Mouse (Mus musculus) lung, adult 18-20 months (tissue): ENCODE data around the gene Sobp.

Experiments
- DNase-seq, 2 experiments: peaks; one replicate each; pipeline ENCODE4 v3.0.0; 2022; ENCODE audit warnings: mixed read lengths in 2 of 2

Sobp gene

DNA sequence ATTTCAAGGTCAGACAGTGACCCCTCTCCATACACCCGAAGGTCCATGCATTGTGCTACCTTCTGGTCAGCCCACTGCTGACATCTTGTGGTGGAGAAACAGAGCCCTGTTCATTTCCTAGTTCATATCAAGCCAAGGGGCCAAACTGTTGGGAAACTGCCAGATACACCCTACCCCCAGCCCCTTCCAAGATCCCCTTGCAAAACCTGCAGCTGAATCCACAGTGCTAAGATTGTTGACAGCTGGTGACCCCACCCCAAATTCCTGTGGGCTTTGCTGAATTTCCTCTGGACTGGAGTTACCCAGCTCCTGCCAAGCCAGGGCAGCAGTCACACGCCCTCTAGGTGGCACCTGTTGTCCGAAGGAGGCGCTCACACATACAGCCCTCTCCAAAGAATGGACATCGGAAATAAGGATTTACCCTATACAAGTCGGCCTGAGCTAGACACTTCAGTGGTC lies 186.7 kb downstream of the Sobp start:
- peak; percentile 45 to 56 for DNase-seq

DNA sequence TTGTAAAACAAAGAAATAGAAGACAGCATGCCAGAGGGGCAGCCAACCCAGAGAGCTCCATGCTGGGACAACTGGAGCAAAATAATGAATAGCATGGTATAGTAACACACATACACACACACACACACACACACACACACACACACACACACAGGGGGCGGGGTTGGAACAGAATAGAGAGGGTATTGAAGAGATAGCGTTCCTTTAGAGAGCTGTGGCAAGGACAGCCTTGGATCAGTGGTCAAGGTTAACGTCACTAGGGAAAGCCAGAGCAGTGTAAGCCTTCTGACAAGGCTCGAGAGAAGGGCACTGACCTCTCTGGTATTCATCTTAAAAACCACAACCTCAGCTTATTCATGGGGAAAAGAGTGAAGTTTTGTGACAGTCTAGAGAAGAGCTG lies 189.4 kb downstream of the Sobp start:
- DNase-seq: no peak

DNA sequence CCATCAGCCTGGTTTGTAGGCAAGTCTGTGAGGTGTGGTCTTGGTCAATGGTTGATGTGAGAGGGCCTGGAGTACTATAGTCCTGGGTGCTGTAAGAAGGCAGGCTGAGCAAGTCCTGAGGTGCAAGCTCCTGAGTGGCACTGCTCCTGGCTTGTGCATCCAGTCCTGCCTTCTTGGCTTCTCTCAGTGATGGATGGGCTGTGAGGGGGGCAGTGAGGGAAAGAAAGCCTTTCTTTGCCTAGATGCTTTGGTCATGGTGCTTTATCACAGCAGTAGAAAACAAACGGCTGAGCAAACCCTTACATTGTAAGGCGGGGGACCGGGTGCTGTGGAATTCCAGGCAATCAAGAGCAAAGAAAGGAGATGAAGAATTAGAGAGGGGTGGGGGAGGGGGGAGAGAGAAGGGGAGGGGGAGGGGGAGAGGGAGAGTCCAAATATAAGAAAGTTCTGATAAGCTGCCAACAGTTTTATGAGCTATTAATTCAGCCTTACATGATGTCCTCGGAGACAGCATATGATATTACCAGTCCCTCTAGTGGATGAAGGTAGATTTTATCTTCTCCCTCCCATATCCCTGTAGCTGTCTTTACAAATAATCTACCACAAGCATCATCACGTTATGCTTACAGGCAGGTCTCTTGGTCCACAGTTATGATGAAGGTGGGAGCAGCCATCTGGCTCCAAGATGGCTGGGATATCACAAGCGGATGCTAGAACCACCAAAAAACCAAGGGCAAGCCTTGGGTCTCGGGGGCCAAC lies 193.2 kb downstream of the Sobp start:
- no peak for DNase-seq

DNA sequence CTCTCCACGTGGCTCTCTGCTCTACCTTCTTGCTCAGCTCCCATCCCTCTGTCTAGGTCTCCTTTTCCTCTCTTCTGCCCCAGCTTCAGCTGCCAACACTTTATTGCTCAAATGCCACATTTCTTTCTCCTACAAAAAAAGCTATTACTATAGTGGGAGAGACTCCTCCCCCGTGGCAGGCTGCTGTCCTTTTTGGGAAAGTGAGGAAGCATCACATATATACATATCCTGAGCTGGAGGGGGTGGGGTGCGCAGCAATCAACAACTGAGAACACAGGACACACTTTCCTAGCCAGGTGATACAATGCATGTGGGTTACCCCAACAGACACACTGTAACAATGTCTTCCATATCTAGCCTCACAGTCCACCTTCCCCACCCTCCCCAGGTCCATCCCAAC lies 196.0 kb downstream of the Sobp start:
- no peak for DNase-seq

DNA sequence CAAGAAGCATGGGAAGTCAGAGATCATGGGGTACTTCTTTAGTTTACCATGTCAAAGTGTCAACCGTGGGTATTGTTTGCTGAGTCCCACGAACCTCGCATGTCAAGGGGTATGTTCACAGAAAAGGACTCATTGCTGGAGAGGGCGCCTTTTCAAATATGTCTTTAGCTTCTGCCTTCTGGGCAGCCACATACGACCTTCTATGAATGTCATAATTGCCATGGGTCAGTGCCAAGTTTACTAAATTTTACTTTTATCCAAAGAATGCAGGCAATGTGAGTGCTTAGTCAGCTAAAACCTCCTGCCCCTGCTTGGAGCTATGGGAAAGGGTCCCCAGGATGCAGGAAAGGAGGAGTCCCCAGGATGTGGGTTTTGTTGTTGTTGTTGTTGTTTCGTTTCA lies 197.8 kb downstream of the Sobp start:
- DNase-seq: no peak

DNA sequence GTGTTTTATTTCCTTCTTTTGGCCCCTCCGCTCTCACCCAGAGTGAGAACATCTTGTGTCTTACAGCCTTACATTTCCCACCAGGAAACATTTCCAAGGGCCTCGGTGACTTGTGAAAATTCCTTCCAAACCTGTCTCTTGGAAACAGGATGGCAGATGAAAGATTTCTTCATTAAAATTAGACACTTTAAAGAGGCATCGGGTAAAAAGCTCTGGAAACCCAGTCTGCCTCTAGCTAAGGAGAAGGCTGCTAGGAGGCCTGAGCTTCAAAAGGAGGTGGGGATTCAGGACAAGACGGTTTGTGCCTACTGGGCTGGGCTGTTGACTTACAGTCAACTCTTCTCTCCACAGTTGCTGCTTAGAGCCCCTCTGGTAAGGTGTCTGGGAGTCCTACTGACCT lies 200.8 kb downstream of the Sobp start:
- no peak for DNase-seq

DNA sequence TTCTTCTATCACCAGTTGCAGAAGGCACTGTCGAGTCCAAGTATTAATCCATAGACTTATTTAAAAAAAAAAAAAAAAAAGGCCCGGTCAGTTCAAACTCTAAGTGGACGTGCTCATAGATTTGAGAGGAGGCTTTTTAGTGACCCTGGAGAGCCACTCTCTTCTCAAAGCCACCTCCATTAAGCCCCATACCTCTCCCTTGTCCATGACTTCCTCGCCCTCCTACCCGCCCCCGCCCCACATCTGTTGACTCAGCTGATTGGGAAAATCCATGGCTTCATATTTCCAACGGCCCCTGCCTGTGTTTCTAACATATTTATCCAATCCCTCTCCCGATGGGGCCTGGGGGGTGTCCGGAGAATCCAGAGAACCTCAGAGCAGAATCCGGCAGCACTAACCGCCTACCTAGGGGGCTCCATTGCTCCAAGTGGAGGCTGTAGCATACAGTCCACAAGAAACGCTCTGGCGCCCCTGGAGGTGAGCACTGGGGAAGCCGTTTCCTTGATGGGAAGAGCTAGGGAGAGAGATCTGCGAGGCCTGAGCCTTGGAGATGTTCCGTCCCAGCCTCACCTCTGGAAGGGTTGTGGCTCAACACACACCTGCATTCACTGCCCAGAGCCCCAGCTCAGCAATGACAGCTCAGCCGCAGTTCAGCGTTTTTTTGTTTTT lies 201.7 kb downstream of the Sobp start:
- peak; percentile 50 to 64 for DNase-seq

DNA sequence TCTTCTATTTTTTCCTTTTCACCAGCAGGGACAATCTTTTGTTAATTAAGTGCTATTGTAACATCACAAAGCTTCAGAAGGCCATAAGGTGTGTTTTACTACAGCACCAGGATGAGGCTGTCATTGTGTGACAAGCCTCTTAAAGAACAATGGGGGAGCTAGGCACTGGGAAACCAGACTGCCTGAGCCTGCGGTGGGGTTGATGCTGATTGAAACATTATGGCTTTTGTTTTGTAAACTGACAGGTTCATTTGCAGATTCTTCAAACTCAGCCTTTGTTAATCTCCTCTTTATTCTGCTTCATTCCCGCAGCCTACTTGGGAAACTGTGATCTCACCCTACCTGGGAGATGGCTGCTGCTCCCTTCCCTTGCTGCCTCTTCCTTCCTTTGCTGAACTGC lies 206.0 kb downstream of the Sobp start:
- no peak for DNase-seq

DNA sequence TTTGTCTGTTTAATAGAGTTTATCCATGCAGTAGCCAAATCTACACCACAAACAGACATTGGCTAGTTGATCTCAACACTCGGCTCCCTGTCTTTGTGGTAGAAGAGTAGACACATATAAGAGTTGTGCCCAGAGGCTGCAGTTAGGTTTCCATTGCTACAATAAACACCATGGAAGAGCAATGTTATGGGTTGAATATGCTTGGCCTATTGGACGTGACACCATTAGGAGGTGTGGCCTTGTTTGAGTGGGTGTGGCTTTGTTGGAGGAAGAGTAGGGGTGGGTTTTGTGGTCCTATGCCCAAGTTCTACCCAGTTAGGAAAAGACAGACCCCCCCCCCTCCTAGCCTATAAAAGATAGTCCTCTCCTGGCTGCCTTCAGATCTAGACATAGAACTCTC lies 211.3 kb downstream of the Sobp start:
- no peak for DNase-seq

DNA sequence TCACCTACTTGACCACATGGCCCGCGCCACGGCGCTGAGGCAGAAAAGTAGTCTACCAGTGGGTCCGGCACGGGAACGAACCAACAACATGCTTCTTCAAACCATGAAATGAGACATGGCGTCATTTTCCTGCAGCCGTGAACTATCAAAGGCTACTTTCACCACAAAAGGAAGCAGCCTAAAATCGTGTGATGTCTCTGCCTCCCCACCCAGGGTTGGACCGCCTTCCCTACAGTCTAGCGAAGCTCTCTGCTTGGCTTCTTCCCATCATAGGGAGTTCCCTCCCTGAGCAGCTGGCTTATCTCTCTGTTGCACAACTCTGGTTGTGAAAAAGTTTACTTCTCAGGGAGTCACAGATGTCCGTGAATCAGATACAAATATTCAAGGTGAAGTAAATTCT lies 211.7 kb downstream of the Sobp start:
- peak; percentile 44 to 55 for DNase-seq

DNA sequence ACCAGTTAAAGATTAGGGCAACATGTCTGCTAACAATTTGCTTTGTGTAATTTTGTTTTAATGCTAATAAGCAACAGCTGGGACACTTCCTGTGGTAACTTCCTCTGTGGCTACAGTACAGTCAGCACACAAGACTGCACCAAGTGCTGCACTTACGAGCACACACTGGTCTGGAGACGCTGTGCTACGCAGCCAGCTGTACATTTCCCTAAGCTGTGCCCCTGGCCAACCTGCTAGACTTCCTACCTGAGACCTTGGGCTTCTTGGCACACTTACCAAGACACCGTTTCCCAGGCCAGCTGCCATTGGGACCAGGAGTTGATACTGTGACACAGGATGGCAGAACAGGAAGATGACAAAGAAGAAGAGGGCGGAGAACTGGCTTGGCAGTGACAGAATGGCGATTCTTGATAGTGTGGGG lies 212.1 kb downstream of the Sobp start:
- no peak for DNase-seq

DNA sequence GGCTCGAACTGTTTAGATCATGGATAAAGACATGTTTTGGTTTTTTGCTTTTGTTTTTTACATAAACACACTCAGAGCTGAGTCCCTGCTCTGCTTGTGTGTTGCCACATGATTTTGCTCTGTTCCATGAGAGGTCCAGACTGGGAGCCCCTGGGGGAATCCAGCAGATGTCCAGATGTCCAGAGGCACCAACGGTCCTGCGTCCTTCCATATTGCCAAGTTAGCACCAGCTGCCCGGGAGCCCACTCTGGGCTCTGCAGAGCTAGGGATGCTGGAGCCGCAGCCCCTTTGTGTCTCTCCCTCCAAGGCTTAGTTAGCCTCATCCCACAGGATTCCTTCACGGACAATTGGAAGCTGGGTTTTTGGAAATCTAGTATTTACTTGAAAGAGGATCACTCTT lies 212.6 kb downstream of the Sobp start:
- DNase-seq: no peak

DNA sequence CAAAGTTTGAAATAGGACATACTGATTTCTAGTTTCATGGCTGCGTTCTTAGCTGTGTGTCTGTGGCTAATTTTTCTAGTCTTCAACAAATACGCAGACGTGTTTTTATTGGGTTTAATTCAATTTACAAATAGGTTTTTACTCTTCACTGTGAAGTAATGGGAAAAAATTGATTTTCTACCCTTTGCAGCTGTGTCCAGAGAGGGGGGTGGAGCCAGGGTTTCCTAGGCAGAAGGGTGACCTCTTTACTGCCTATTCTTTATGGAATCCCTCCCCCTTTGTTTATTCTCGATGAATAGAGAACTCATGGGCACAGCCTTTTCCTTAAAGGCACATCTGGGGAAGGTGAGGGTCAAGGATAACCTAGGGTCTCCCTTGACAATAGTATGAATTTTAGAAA lies 215.6 kb downstream of the Sobp start:
- DNase-seq: no peak

DNA sequence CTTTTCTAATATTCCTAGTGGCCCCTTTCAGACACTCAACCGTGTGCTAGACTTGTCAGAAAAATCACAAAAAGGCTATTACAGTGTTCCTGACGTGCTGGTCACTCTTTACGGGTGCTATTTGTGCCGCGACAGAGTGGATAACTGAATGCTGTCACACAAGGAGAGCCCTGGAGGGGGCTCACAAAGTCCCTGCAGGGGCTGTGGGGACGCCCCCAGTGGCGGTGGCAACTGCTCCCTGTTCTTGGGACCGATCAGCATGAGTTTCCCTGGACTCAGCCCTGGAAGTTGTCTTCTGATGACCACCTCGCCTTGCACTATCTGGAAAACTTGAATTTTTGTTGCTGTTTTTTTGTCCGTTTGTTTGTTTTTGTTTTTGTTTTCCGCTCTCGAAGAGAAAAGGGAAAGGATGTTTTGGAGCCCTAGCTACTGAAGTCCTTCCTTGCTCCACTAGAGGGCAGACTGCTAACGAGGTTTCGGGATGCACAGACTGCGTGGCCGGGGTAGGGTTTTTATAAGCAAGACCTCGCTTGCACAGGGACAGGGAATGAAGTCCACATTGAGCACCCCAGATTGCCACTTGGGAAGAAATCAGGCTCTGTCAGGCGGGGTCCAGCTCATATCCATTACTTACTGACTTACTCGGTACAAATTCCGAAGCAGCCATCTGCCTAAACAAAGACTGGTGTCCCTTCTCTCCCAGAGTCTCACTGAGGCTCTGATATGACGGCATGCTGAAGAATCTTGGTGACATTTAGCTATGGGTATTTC lies 216.3 kb downstream of the Sobp start:
- DNase-seq: peak; percentile 23 to 36

DNA sequence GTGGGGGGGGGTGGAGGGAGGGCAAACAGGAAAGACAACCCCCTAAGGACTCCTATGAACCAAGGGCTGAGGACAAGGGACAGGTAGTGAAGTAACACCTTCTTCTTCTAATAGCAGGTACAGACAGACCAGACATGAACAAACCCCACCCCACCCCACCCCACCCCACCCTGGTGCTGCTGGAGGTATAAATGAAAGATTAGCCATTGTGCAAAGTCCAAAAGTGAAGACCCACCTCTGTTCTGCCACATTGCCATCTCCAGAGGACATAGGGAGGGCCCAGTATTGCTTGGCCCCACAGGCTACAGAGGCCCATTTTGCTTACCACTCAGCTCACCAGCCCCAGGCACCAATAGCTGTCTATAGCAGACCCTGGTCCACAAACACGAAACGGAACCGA lies 219.1 kb downstream of the Sobp start:
- no peak for DNase-seq

DNA sequence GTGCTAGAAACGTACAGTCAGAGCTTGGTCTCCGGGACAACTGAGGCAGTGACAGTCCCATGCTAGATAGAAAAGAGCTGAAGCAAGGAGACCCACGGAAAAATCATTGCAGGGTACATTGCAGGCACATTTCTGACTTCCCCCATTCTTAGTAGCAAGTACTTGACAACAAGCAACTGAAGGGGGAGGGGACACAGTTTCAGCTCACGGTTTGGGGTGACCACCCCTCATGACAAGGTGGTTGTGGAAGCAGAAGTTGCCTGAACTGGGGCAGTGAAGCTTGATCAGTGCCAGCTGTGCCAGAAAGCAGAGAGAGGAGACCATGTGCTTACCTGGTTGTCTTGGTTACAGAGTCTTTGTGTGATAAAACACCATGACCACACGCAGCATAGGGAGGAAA lies 220.7 kb downstream of the Sobp start:
- DNase-seq: no peak
